Mouse (Mus musculus): ENCODE measurements around the gene Stard10.

- TF ChIP-seq CTCF (IDR thresholded peaks at IDR 0.05; ENCODE audit: low read depth) (no peak), EP300 (IDR thresholded peaks at IDR 0.05; ENCODE audit: low read depth) (no peak)
These were observed 40.0 kb downstream of the Stard10 start for GRCm38 (mm10) chr7:101356868-101357267.
